Mouse (Mus musculus) lung, postnatal 0 days (tissue): ENCODE results near the gene Pcbd2. TPM values are rescaled to one million over a fixed set of nuclear protein-coding genes. Genes with fewer than 3 reads are reported as not detected.
A peak's percentile ranks its signal among the peaks of the same experiment; 100 is the strongest.

Source experiments
- ATAC-seq: fragments of 200-750 bp; cut with Nextera tagmentation; 2 replicates; pipeline ENCODE4 v1.8.0; 2017; ENCODE audit warnings: moderate library complexity
- DNase-seq: peaks from one replicate; pipeline ENCODE4 v3.0.0-alpha.2; 2016; ENCODE audit warnings: low spot score
- H3K27ac ChIP-seq: fragments of 300-500 bp; sonication (generic); 2 replicates; pipeline ENCODE4 v1.5.1; 2014; ENCODE audit warnings: antibody characterized with exemption, mild to moderate bottlenecking, low read length, mixed read lengths
- H3K27me3 ChIP-seq: fragments of 300-500 bp; sonication (generic); replicated peaks from 2 replicates; pipeline ENCODE4 v1.6.1; 2014; ENCODE audit warnings: low read length, mixed read lengths; ENCODE audit not compliant: insufficient read depth
- H3K36me3 ChIP-seq: fragments of 300-500 bp; sonication (generic); 2 replicates; pipeline ENCODE4 v1.6.1; 2014; ENCODE audit warnings: low read length, mixed read lengths; ENCODE audit not compliant: insufficient read depth
- H3K4me1 ChIP-seq: fragments of 300-500 bp; sonication (generic); 2 replicates; pipeline ENCODE4 v1.6.1; 2014; ENCODE audit warnings: antibody characterized with exemption, low read depth, low read length, mixed read lengths; ENCODE audit not compliant: insufficient read depth
- H3K4me2 ChIP-seq: fragments of 300-500 bp; sonication (generic); replicated peaks from 2 replicates; pipeline ENCODE4 v1.6.1; 2014; ENCODE audit warnings: low read depth, mild to moderate bottlenecking, low read length, moderate library complexity, mixed read lengths
- H3K4me3 ChIP-seq: fragments of 300-500 bp; sonication (generic); 2 replicates; pipeline ENCODE4 v1.5.1; 2014; ENCODE audit warnings: low read depth, low read length
- H3K9ac ChIP-seq: fragments of 300-500 bp; sonication (generic); replicated peaks from 2 replicates; pipeline ENCODE4 v1.6.1; 2014; ENCODE audit warnings: low read depth, mild to moderate bottlenecking
- H3K9me3 ChIP-seq: fragments of 300-500 bp; sonication (generic); 2 replicates; pipeline ENCODE4 v1.6.1; 2016; ENCODE audit warnings: low read length, mixed read lengths
- CTCF ChIP-seq: IDR thresholded peaks from 2 replicates; pipeline ENCODE4 v1.5.1; 2016; ENCODE audit warnings: antibody characterized with exemption, mild to moderate bottlenecking
- EP300 ChIP-seq: IDR thresholded peaks from 2 replicates; pipeline ENCODE4 v1.6.1; 2016; ENCODE audit warnings: antibody characterized with exemption, mild to moderate bottlenecking, control low read depth
- WGBS: fragments of 180-500 bp; shearing (Covaris S2); extraction: QIAGEN DNeasy Blood & Tissue Kit; methylation state at CpG from one replicate; pipeline ENCODE4 v1.1.7; 2014; 5-methylcytosine and 5-hydroxymethylcytosine counted together
- polyA plus RNA-seq: library from polyadenylated mRNA; unstranded; fragments of >200 nt; fragmentation: Nextera tagmentation; extraction: Ambion mirVana; gene quantifications from 2 replicates; pipeline ENCODE4 v1.2.1, GENCODE M21; 2015

Gene Pcbd2
- polyA plus RNA-seq, 1 experiment from 2014 or later = 48.3 TPM

- Histone ChIP-seq H3K9me3 (no peaks in the 10 kb centered on the region), H3K9ac (0 out of 2 replicates have a peak overlapping the region, but pooled peaks have one; percentile 12), H3K27me3 (no peaks in the 10 kb centered on the region), H3K36me3 (no peaks in the 10 kb centered on the region), H3K4me3 (no peak overlapping the region), H3K4me1 (peaks cover 3% of the 10 kb centered on the region; the same call in 1 of the 2 replicates), H3K27ac (no peak overlapping the region), H3K4me2 (peak overlapping the region; percentile 42; the same call in 1 of the 2 replicates)
- WGBS = 30% methylated on average over 8 of the region's 8 CpGs
- DNase-seq = peak; percentile 19
- TF ChIP-seq EP300 = no peak
- ATAC-seq = no peak
These were observed 29.6 kb downstream of the Pcbd2 start for GRCm38 (mm10) chr13:55756789-55757188.

- H3K27me3 ChIP-seq = no peaks in the 10 kb centered on the region
- 89% methylated on average over 6 of the region's 6 CpGs for WGBS
- no peak for DNase-seq
- no peak overlapping the region for H3K4me3 ChIP-seq
- no peak overlapping the region for H3K9ac ChIP-seq
- H3K4me2 ChIP-seq = no peak overlapping the region
- peaks cover 3% of the 10 kb centered on the region; the same call in 1 of the 2 replicates for H3K4me1 ChIP-seq
- no peak overlapping the region for H3K27ac ChIP-seq
- TF ChIP-seq EP300 (no peak), CTCF (peak; percentile 51)
- no peaks in the 10 kb centered on the region for H3K36me3 ChIP-seq
- H3K9me3 ChIP-seq = no peaks in the 10 kb centered on the region
- no peak for ATAC-seq
These were observed 30.5 kb downstream of the Pcbd2 start for GRCm38 (mm10) chr13:55757645-55758044.

- WGBS = 76% methylated on average over 10 of the region's 10 CpGs
- Histone ChIP-seq H3K9me3 (no peaks in the 10 kb centered on the region), H3K9ac (no peak overlapping the region), H3K4me2 (no peak overlapping the region), H3K36me3 (no peaks in the 10 kb centered on the region), H3K27ac (no peak overlapping the region), H3K4me1 (peaks cover 3% of the 10 kb centered on the region; the same call in 1 of the 2 replicates), H3K27me3 (no peaks in the 10 kb centered on the region), H3K4me3 (no peak overlapping the region)
- TF ChIP-seq CTCF (no peak), EP300 (no peak)
- DNase-seq (no peak), ATAC-seq (no peak)
These were observed 33.4 kb downstream of the Pcbd2 start for GRCm38 (mm10) chr13:55760576-55760975.

GRCm38 (mm10) chr13:55761486-55761885 lies 34.3 kb downstream of the Pcbd2 start:
- H3K9ac ChIP-seq = no peak overlapping the region
- no peaks in the 10 kb centered on the region for H3K9me3 ChIP-seq
- no peak for ATAC-seq
- 71% methylated on average over 10 of the region's 10 CpGs for WGBS
- no peaks in the 10 kb centered on the region for H3K27me3 ChIP-seq
- H3K4me1 ChIP-seq = peaks cover 1% of the 10 kb centered on the region; the same call in 1 of the 2 replicates
- H3K27ac ChIP-seq = no peak overlapping the region
- DNase-seq = no peak
- H3K4me3 ChIP-seq = no peak overlapping the region
- H3K4me2 ChIP-seq = no peak overlapping the region
- TF ChIP-seq CTCF (no peak), EP300 (no peak)
- no peaks in the 10 kb centered on the region for H3K36me3 ChIP-seq

GRCm38 (mm10) chr13:55774352-55774751 lies 47.2 kb downstream of the Pcbd2 start:
- ATAC-seq (no peak), DNase-seq (no peak)
- WGBS = 74% methylated on average over 7 of the region's 7 CpGs
- Histone ChIP-seq H3K4me2 (no peak overlapping the region), H3K9ac (no peak overlapping the region), H3K9me3 (no peaks in the 10 kb centered on the region), H3K27ac (no peak overlapping the region), H3K4me1 (no peaks in the 10 kb centered on the region), H3K36me3 (no peaks in the 10 kb centered on the region), H3K4me3 (no peak overlapping the region), H3K27me3 (no peaks in the 10 kb centered on the region)
- TF ChIP-seq EP300 (no peak), CTCF (no peak)

- H3K4me1 ChIP-seq = no peaks in the 10 kb centered on the region
- no peak for DNase-seq
- 31% methylated on average over 11 of the region's 11 CpGs for WGBS
- no peak for ATAC-seq
- no peaks in the 10 kb centered on the region for H3K36me3 ChIP-seq
- no peak overlapping the region for H3K4me3 ChIP-seq
- no peak overlapping the region for H3K9ac ChIP-seq
- TF ChIP-seq EP300 (no peak), CTCF (no peak)
- no peak overlapping the region for H3K4me2 ChIP-seq
- H3K9me3 ChIP-seq = no peaks in the 10 kb centered on the region
- H3K27ac ChIP-seq = no peak overlapping the region
- no peaks in the 10 kb centered on the region for H3K27me3 ChIP-seq
These were observed 47.9 kb downstream of the Pcbd2 start for GRCm38 (mm10) chr13:55775056-55775455.

- no peaks in the 10 kb centered on the region for H3K27me3 ChIP-seq
- TF ChIP-seq EP300 (no peak), CTCF (no peak)
- no peaks in the 10 kb centered on the region for H3K9me3 ChIP-seq
- no peak within 1 kb of the TSS for H3K27ac ChIP-seq
- WGBS = 60% methylated on average over 3 of the region's 3 CpGs
- H3K36me3 ChIP-seq = no peaks in the 10 kb centered on the region
- no peak within 1 kb of the TSS for H3K4me3 ChIP-seq
- peaks cover 4% of the 10 kb centered on the region; the same call in 1 of the 2 replicates for H3K4me1 ChIP-seq
- DNase-seq (no peak), ATAC-seq (no peak)
- no peak within 1 kb of the TSS for H3K4me2 ChIP-seq
- H3K9ac ChIP-seq = no peak within 1 kb of the TSS
These were observed 57.1 kb downstream of the Pcbd2 start, which contains the start of gene Catsper3 for GRCm38 (mm10) chr13:55784268-55784667. Catsper3 (plus strand) TSS chr13:55784568.
